Mouse (Mus musculus): ENCODE measurements around the gene Cop1. TPM values are rescaled to one million over a fixed set of nuclear protein-coding genes. Genes with fewer than 3 reads are reported as not detected.

Cop1 gene
- polyA plus RNA-seq, 1 experiment, result 116 TPM

DNA sequence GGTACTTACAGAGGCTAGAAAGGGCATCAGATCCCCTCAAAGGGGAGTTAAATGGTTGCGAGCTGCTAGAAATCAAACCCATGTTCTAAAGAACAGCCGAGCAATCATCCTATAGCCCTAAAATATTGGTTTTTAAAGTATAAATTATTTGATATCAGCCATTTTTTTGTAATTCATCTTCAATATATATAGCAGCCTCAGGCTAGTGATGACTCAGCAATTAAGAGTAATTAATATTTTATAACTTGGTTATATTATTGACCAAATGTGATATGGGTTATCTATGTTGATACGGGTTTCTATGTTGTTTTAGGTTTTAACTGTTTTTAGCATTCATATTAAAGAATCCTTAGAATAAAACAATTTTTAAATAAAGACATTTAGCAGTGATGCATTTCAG lies 31.7 kb downstream of the Cop1 start:
- TF ChIP-seq CTCF (IDR thresholded peaks at IDR 0.05; ENCODE audit: low read depth, low read length) (no peak), EP300 (IDR thresholded peaks at IDR 0.05; ENCODE audit: insufficient read depth, low read depth, low read length) (no peak), POLR2A (IDR thresholded peaks at IDR 0.05; ENCODE audit: insufficient read depth, low read length) (no peak)
- Histone ChIP-seq H3K27me3 (ENCODE audit: control insufficient read depth, insufficient read depth, low read length, poor library complexity, severe bottlenecking) (no peaks in the 10 kb centered on the region), H3K4me1 (ENCODE audit: control insufficient read depth, insufficient read depth, low read length) (no peaks in the 10 kb centered on the region), H3K27ac (ENCODE audit: insufficient read depth, low read length) (no peak overlapping the region), H3K9me3 (replicated peaks; ENCODE audit: control insufficient read depth, insufficient read depth, low read length, poor library complexity, severe bottlenecking) (no peaks in the 10 kb centered on the region), H3K9ac (ENCODE audit: low read depth, poor library complexity, severe bottlenecking) (no peak overlapping the region), H3K36me3 (ENCODE audit: control insufficient read depth, insufficient read depth, low read length, poor library complexity, severe bottlenecking) (no peaks in the 10 kb centered on the region; the same call in 1 of the 2 replicates), H3K4me3 (ENCODE audit: low read depth, low read length) (no peak overlapping the region)

DNA sequence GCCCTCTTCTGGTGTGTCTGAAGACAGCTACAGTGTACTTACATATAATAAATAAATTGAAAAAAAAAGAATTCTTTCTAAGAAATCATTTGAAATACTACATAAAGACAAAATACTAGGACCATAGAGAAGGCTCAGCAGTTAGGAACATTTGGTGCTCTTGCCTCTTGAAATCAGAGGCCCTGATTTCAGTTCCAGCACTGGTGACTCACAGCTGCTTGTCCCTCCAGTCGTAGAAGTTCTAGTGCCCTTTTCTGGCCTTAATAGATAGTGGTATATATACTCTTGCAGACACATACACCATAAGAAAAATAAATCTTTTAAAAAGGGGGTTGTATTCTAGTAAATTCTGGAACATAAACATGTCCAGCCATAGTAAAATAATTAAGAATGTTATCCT lies 48.0 kb downstream of the Cop1 start:
- Histone ChIP-seq H3K9me3 (replicated peaks; ENCODE audit: control insufficient read depth, insufficient read depth, low read length, poor library complexity, severe bottlenecking) (no peaks in the 10 kb centered on the region), H3K27ac (ENCODE audit: insufficient read depth, low read length) (no peak overlapping the region), H3K27me3 (ENCODE audit: control insufficient read depth, insufficient read depth, low read length, poor library complexity, severe bottlenecking) (no peaks in the 10 kb centered on the region), H3K36me3 (ENCODE audit: control insufficient read depth, insufficient read depth, low read length, poor library complexity, severe bottlenecking) (no peaks in the 10 kb centered on the region; the same call in 1 of the 2 replicates), H3K4me1 (ENCODE audit: control insufficient read depth, insufficient read depth, low read length) (no peaks in the 10 kb centered on the region), H3K4me3 (ENCODE audit: low read depth, low read length) (no peak overlapping the region), H3K9ac (ENCODE audit: low read depth, poor library complexity, severe bottlenecking) (no peak overlapping the region)
- no peak for TF ChIP-seq CTCF (IDR thresholded peaks at IDR 0.05; ENCODE audit: low read depth, low read length)

DNA sequence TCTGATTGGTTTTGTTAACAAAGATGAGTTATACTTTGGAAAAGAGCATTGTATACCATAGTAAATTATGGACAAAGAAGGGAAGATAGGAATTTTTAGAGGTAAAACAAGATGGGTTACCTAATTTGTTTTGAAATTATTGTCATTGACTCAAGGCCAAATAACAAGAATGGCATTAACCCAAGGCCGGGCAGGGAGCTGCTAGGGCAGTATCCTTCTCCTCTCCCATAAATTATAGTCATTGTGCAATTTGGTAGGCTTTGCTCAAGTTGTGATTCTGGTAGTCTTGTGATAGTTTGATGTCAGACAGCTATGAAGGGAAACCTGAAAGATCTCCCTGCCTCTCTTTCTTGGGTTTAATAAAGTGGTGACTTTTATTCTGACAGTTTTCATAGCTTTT lies 49.7 kb downstream of the Cop1 start:
- Histone ChIP-seq H3K4me3 (ENCODE audit: low read depth, low read length) (no peak overlapping the region), H3K9ac (ENCODE audit: low read depth, poor library complexity, severe bottlenecking) (no peak overlapping the region), H3K4me1 (ENCODE audit: control insufficient read depth, insufficient read depth, low read length) (no peaks in the 10 kb centered on the region), H3K36me3 (ENCODE audit: control insufficient read depth, insufficient read depth, low read length, poor library complexity, severe bottlenecking) (no peaks in the 10 kb centered on the region; the same call in 1 of the 2 replicates), H3K9me3 (replicated peaks; ENCODE audit: control insufficient read depth, insufficient read depth, low read length, poor library complexity, severe bottlenecking) (no peaks in the 10 kb centered on the region), H3K27ac (ENCODE audit: insufficient read depth, low read length) (no peak overlapping the region), H3K27me3 (ENCODE audit: control insufficient read depth, insufficient read depth, low read length, poor library complexity, severe bottlenecking) (no peaks in the 10 kb centered on the region)
- TF ChIP-seq POLR2A (IDR thresholded peaks at IDR 0.05; ENCODE audit: insufficient read depth, low read length), result no peak
- TF ChIP-seq EP300 (IDR thresholded peaks at IDR 0.05; ENCODE audit: insufficient read depth, low read depth, low read length), result no peak
- TF ChIP-seq CTCF (IDR thresholded peaks at IDR 0.05; ENCODE audit: low read depth, low read length), result no peak

DNA sequence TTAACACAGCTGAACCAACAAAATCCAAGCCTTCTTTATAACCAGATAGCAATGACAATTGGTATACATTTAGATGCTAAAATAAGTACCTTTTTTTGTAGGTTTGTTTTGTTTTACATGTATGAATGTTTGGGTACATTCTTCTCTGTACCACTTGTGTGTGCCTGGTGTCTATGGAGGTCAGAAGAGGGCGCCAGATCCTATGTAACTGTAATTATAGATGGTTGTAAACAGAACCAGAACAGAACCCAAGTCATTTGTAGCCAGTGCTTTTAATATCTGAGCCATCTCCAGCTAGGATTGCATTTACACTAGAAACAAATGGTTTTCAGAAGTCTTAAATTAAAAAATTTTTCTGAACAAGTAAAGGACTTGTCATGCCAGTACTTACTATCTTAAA lies 54.7 kb downstream of the Cop1 start:
- H3K9me3 ChIP-seq (replicated peaks; ENCODE audit: control insufficient read depth, insufficient read depth, low read length, poor library complexity, severe bottlenecking), result no peaks in the 10 kb centered on the region
- H3K36me3 ChIP-seq (ENCODE audit: control insufficient read depth, insufficient read depth, low read length, poor library complexity, severe bottlenecking), result no peaks in the 10 kb centered on the region; the same call in 1 of the 2 replicates

DNA sequence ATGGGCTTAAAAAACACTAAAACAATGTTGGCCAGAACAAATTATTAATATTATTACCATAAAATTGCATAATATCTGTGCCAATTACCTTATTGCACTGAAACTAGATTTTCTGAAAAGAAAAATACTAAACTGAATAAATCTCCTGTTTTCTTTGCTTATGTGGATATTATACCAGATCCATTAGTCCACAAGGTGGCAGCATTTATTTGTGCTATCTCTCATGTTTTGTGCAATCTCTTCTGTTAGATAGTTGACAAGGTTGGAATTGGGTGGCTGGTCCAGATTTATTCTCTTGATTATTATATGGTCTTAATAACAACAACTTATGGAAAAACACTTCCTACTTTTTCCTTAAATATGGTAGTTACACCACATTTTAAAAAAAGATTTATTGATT lies 58.1 kb downstream of the Cop1 start:
- Histone ChIP-seq H3K9me3 (replicated peaks; ENCODE audit: control insufficient read depth, insufficient read depth, low read length, poor library complexity, severe bottlenecking) (no peaks in the 10 kb centered on the region), H3K27ac (ENCODE audit: insufficient read depth, low read length) (no peak overlapping the region), H3K27me3 (ENCODE audit: control insufficient read depth, insufficient read depth, low read length, poor library complexity, severe bottlenecking) (no peaks in the 10 kb centered on the region), H3K9ac (ENCODE audit: low read depth, poor library complexity, severe bottlenecking) (no peak overlapping the region), H3K4me1 (ENCODE audit: control insufficient read depth, insufficient read depth, low read length) (no peaks in the 10 kb centered on the region), H3K4me3 (ENCODE audit: low read depth, low read length) (no peak overlapping the region), H3K36me3 (ENCODE audit: control insufficient read depth, insufficient read depth, low read length, poor library complexity, severe bottlenecking) (peaks cover 7% of the 10 kb centered on the region)
- TF ChIP-seq EP300 (IDR thresholded peaks at IDR 0.05; ENCODE audit: insufficient read depth, low read depth, low read length), result no peak
- no peak for TF ChIP-seq POLR2A (IDR thresholded peaks at IDR 0.05; ENCODE audit: insufficient read depth, low read length)
- no peak for TF ChIP-seq CTCF (IDR thresholded peaks at IDR 0.05; ENCODE audit: low read depth, low read length)

More for the DNA sequence above, 54.7 kb downstream of the Cop1 start:
- no peak overlapping the region for H3K4me3 ChIP-seq (ENCODE audit: low read depth, low read length)
- H3K27ac ChIP-seq (ENCODE audit: insufficient read depth, low read length), result no peak overlapping the region
- no peak overlapping the region for H3K9ac ChIP-seq (ENCODE audit: low read depth, poor library complexity, severe bottlenecking)
- no peaks in the 10 kb centered on the region for H3K4me1 ChIP-seq (ENCODE audit: control insufficient read depth, insufficient read depth, low read length)
- no peaks in the 10 kb centered on the region for H3K27me3 ChIP-seq (ENCODE audit: control insufficient read depth, insufficient read depth, low read length, poor library complexity, severe bottlenecking)
- no peak for TF ChIP-seq CTCF (IDR thresholded peaks at IDR 0.05; ENCODE audit: low read depth, low read length)
- no peak for TF ChIP-seq EP300 (IDR thresholded peaks at IDR 0.05; ENCODE audit: insufficient read depth, low read depth, low read length)
- TF ChIP-seq POLR2A (IDR thresholded peaks at IDR 0.05; ENCODE audit: insufficient read depth, low read length), result no peak

DNA sequence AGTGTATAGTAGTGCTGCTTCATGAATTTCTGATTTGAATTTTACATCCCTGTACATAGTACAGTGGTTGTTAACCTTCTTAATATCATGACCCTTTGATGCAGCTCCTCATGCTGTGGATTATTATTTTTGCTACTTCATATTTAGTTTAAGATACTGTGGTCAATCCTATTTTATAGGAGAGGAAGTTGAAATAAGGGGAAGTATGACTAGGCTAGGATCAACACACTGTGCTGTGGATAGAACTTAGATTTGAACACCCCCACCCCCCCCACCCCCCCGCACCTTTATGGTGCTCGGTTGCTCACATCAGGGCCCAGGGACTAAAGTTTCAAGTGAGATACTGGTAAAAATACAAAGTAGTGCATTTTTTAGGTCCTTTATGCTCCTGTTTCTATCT lies 58.7 kb downstream of the Cop1 start:
- no peak overlapping the region for H3K9ac ChIP-seq (ENCODE audit: low read depth, poor library complexity, severe bottlenecking)
- H3K27me3 ChIP-seq (ENCODE audit: control insufficient read depth, insufficient read depth, low read length, poor library complexity, severe bottlenecking), result no peaks in the 10 kb centered on the region
- no peak overlapping the region for H3K27ac ChIP-seq (ENCODE audit: insufficient read depth, low read length)
- TF ChIP-seq EP300 (IDR thresholded peaks at IDR 0.05; ENCODE audit: insufficient read depth, low read depth, low read length) (no peak), CTCF (IDR thresholded peaks at IDR 0.05; ENCODE audit: low read depth, low read length) (no peak), POLR2A (IDR thresholded peaks at IDR 0.05; ENCODE audit: insufficient read depth, low read length) (no peak)
- peaks cover 7% of the 10 kb centered on the region for H3K36me3 ChIP-seq (ENCODE audit: control insufficient read depth, insufficient read depth, low read length, poor library complexity, severe bottlenecking)
- no peak overlapping the region for H3K4me3 ChIP-seq (ENCODE audit: low read depth, low read length)
- no peaks in the 10 kb centered on the region for H3K4me1 ChIP-seq (ENCODE audit: control insufficient read depth, insufficient read depth, low read length)
- no peaks in the 10 kb centered on the region for H3K9me3 ChIP-seq (replicated peaks; ENCODE audit: control insufficient read depth, insufficient read depth, low read length, poor library complexity, severe bottlenecking)
